Mouse (Mus musculus) liver, embryonic 14.5 days (tissue): ENCODE data around the gene Cks1b.

Experiments used
- CTCF ChIP-seq: IDR thresholded peaks from 2 replicates; pipeline ENCODE4 v1.5.1; 2016; ENCODE audit warnings: antibody characterized with exemption, low read depth, control low read depth
- EP300 ChIP-seq: IDR thresholded peaks from 2 replicates; pipeline ENCODE4 v1.6.1; 2016; ENCODE audit warnings: antibody characterized with exemption, low read depth

DNA sequence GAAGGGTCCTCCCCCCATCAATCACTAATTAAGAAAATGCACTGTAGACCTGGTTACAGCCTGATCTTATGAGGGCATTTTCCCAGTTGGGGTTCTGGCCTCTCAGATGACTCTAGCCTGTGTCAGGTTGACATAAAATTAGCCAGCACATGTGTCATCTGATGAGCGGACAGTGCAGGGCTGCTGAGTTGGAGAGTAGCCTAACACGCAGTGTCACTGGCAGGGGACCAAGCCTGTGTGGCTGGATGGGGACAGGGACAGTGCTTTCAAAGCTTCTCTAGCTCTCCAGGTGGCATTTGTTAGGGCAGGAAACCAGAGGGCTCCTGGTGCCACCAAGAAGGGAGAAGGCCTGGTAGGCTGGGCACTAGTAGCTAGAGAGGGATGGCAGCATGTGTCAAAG, 22.5 kb upstream of the Cks1b start:
- TF ChIP-seq EP300 = no peak
- no peak for TF ChIP-seq CTCF
